Mouse (Mus musculus): ENCODE measurements at regions not wholly inside any gene's neighbourhood (a gene's known extent, or its start where the extent isn't known, plus 50 kb on each side); places are given as distances from the start of the nearest gene placed in this dataset.

- no peak for DNase-seq (ENCODE audit: low spot score)
These were observed 82.0 kb upstream of the 4930583I09Rik start for GRCm38 (mm10) chr17:64917830-64918229.

GRCm38 (mm10) chr17:64916657-64917056 lies 80.8 kb upstream of the 4930583I09Rik start:
- no peak for DNase-seq (ENCODE audit: low spot score)

- no peak for DNase-seq (ENCODE audit: low spot score)
These were observed 79.8 kb upstream of the 4930583I09Rik start for GRCm38 (mm10) chr17:64915708-64916107.

DNA sequence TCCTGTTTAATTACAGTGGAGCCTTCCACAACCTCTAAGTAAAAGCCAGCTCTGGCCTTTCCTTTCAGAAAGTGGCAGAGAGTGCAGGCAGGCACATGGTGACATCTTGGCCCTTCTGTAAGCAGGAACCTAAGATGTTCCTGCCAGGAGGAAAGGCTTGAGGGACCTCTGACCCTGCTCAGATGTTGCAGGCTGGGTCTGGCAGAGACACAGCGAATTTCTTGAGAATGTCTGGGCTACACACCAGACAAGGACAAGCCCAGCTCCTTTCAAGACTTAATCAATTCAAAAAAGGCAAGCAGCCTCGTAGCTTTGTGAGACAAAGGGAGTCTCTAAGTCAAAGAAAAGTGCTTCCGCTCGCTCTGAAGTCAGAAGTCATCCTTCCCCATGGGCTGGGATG lies 79.2 kb upstream of the 4930583I09Rik start:
- DNase-seq (ENCODE audit: low spot score), result no peak

GRCm38 (mm10) chr17:64914302-64914701 lies 78.4 kb upstream of the 4930583I09Rik start:
- DNase-seq (ENCODE audit: low spot score), result no peak

DNA sequence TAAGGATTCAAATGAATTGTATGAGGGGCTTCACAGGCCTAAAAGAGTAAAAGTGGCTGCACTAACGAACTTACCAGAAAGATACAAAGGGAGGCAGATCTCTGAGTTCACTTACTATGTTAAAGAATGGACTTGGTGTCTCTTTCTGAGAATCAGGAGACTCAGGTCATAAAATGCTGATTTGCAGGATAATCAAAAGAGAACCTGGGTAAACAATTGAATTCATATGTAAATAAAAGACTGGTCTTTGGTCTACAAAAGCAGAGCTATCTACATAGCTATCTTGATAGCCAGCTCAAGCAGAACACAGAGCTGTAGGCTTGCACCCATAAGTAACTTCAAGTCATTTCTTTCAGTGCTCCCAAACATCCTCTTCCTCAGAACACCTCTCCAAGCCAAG lies 72.8 kb upstream of the 4930583I09Rik start:
- DNase-seq (ENCODE audit: low spot score), result no peak

DNA sequence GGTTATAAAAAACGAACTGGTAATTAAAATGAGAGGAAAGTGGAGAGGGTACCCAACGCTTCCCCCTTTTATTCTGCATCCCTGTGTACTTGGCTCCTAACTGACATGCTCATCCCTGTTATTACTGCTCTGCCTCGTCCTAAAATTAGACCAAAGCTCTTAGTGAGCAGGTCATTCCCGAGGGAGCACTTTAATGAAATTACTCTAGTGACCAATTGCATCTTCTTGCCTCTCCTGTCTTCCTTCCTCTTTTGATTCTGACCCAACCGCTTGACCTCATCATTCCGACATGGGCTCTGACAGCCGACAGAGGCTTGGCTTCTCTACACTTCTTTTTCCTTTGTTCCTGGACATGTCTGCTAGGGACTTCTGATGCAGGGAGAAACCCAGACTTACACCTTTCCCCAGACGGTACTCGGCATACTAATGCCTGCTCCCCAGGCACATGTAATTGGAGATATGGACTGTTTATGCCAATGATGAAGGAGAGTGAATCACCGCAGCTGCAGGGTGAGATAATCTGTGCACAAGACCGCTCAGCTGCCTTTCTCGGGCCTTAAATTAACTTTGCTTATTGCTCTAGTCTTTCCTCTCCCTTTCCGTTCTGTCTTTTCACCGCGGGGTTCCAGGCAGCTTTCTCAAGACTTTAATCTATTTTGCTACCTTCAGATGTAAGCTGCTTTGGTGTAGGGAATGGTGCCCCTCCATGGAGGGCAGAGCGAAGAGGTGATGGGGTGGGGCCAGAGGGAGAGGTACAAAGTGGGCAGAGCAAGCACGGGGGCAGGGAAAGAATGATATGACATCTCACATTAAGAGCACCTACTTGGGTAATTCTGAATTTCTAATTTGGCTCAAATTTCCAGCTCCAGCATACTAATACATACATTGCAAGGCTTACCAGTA lies 66.1 kb upstream of the 4930583I09Rik start:
- no peak for DNase-seq (ENCODE audit: low spot score)

DNA sequence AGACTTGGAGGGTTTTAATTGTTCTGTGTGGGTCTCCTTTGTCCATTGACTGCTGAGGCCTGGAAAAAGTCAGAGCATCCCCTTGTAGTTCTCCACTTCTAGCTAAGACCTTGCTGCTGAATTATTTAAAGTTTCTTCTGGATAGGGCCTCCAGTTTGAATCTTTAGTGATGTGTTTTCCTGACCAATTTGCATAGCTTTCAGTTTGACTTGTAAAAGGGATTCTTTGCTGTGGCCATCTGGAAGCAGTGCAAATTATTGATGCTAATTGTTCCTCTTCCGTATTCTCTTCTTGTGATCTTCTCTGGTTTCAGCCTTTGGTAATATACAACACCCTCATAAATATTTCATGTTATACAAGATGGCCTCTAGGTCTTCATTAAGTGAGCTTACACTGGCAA lies 61.6 kb upstream of the 4930583I09Rik start:
- no peak for DNase-seq (ENCODE audit: low spot score)

GRCm38 (mm10) chr17:64895886-64896285 lies 60.0 kb upstream of the 4930583I09Rik start:
- no peak for DNase-seq (ENCODE audit: low spot score)

- DNase-seq (ENCODE audit: low spot score), result no peak
These were observed 59.6 kb upstream of the 4930583I09Rik start for GRCm38 (mm10) chr17:64895466-64895865.

DNA sequence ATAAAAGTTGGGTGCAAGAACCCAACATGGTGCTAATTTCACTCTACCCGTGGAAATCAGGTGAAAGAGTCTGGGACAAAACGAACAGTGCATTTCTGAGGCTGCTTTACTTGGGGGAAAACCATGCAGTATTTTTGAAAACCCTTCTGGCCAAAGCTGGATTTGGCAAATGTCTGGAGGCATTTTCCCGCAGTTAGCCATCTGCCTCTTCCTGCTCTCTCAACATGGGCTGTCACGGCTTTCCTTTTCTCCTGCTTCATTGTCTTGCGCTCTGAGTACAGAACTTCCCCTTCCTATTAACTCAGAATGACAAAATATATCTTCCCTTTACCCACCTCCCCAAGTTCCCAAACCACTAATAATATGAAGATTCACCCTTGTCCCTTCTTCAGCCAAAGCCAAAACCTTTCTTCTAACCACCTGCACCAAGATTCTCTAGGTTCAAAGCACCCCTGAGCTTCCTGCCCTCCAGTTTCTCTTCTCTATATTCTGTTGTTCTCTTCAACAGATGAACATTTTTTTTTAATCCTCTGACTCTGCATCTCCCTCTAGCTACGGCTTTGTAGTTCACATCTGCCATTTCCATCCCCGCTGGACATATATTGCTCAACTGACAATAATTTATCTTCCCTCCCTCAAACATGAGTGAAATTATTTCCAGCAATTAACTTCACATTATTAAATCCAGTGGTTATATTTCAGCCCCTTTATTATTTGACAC lies 57.5 kb upstream of the 4930583I09Rik start:
- peak; percentile 4 for DNase-seq (ENCODE audit: low spot score)

Data from thymus, postnatal 0 days (tissue).